Mouse (Mus musculus) embryonic stem cell, embryonic (primary cell): Measurements from ENCODE around the gene Sec61a2.

Source experiments
- CTCF ChIA-PET, 4 experiments: fragments of 300-600 bp in 2 of 4; fragments of 350-600 bp in 2 of 4; sonication (Branson Sonifier 250); formaldehyde crosslinking; loops; one replicate each; lab custom pipeline; 2022; ENCODE audit warnings: inconsistent platforms in 2 of 4; lab: Charles Lee
- POLR2A ChIA-PET, 4 experiments: fragments of 300-600 bp in 2 of 4; fragments of 350-600 bp in 2 of 4; sonication (Branson Sonifier 250); formaldehyde crosslinking; loops; one replicate each; lab custom pipeline; 2022; ENCODE audit warnings: antibody characterized with exemption in 4 of 4, inconsistent platforms in 1 of 4; lab: Charles Lee

Gene Sec61a2

GRCm38 (mm10) chr2:5844181-5844872, 50.9 kb downstream of the Sec61a2 start:
- CTCF ChIA-PET, result interaction anchor here (0.6 to 1.2 kb wide), 10 partner anchors 12 to 764 kb away, joined by 3 to 7 read pairs (median 3); partner anchors contain the start of gene Camk1d (in 2 of the 4)
- POLR2A ChIA-PET, result interaction anchor here (0.5 to 3.0 kb wide), 47 partner anchors 8 to 926 kb away, joined by 3 to 14 read pairs (median 5); partner anchors contain the start of genes Camk1d (in 2 of the 4), Sec61a2 (in 2 of the 4), Ccdc3 (in 1 of the 4) and Phyh (in 1 of the 4)

GRCm38 (mm10) chr2:5840815-5841214, 54.4 kb downstream of the Sec61a2 start:
- CTCF ChIA-PET, result no interaction called here
- POLR2A ChIA-PET, result interaction anchor here in 1 of 4 experiments (0.9 kb wide), 1 partner anchor 32 kb away, joined by 4 read pairs; no protein-coding TSS in a partner anchor

GRCm38 (mm10) chr2:5825265-5825913, 69.8 kb downstream of the Sec61a2 start:
- ChIA-PET CTCF (interaction anchor here in 1 of 4 experiments (1.4 kb wide), 1 partner anchor 111 kb away, joined by 5 read pairs; the partner anchor contains the start of gene Camk1d), POLR2A (interaction anchor here in 2 of 4 experiments (0.7 to 1.9 kb wide), 7 partner anchors 9 to 112 kb away, joined by 3 to 8 read pairs (median 4); partner anchors contain the start of genes Camk1d (in 1 of the 2), Cdc123 (in 1 of the 2) and Nudt5 (in 1 of the 2))

- ChIA-PET POLR2A (interaction anchor here in 2 of 4 experiments (0.7 to 1.9 kb wide), 12 partner anchors 9 to 111 kb away, joined by 3 to 8 read pairs (median 4); partner anchors contain the start of genes Camk1d (in 2 of the 2), Cdc123 (in 2 of the 2) and Nudt5 (in 2 of the 2)), CTCF (no interaction called here)
Observed at GRCm38 (mm10) chr2:5824685-5825084, 70.5 kb downstream of the Sec61a2 start.

GRCm38 (mm10) chr2:5824213-5824612, 71.0 kb downstream of the Sec61a2 start:
- ChIA-PET POLR2A (interaction anchor here in 2 of 4 experiments (0.7 to 1.9 kb wide), 11 partner anchors 10 to 111 kb away, joined by 3 to 8 read pairs (median 4); partner anchors contain the start of genes Camk1d (in 2 of the 2), Cdc123 (in 2 of the 2) and Nudt5 (in 2 of the 2)), CTCF (no interaction called here)

GRCm38 (mm10) chr2:5822449-5822848, 72.8 kb downstream of the Sec61a2 start:
- ChIA-PET CTCF (interaction anchor here in 2 of 4 experiments (0.6 to 1.0 kb wide), 2 partner anchors 108 to 722 kb away, joined by 3 read pairs; partner anchors contain the start of gene Camk1d (in 1 of the 2)), POLR2A (interaction anchor here in 2 of 4 experiments (0.9 to 1.8 kb wide), 4 partner anchors 9 to 24 kb away, joined by 3 to 6 read pairs (median 5); no protein-coding TSS in a partner anchor)

- ChIA-PET CTCF (no interaction called here), POLR2A (interaction anchor here in 2 of 4 experiments (1.0 to 1.9 kb wide), 5 partner anchors 10 to 107 kb away, joined by 3 to 14 read pairs (median 5); partner anchors contain the start of gene Camk1d (in 1 of the 2))
Observed at GRCm38 (mm10) chr2:5821264-5821663, 74.0 kb downstream of the Sec61a2 start.
